Mouse (Mus musculus): ENCODE data around the gene Zfp27. TPM values are rescaled to one million over a fixed set of nuclear protein-coding genes. Genes with fewer than 3 reads are reported as not detected.

Gene Zfp27
- polyA plus RNA-seq, 1 experiment, result 0.04 TPM

- H3K27me3 ChIP-seq (replicated peaks), result no peaks in the 10 kb centered on the region
- TF ChIP-seq GATA1 (IDR thresholded peaks at IDR 0.05; ENCODE audit: borderline replicate concordance, low read length), result no peak
- TF ChIP-seq FLI1 (IDR thresholded peaks at IDR 0.05; ENCODE audit: low read length), result no peak
- H3K36me3 ChIP-seq (replicated peaks; ENCODE audit: low read length), result peaks cover 33% of the 10 kb centered on the region
- peaks cover 15% of the 10 kb centered on the region for H3K4me1 ChIP-seq
- H3K9me3 ChIP-seq, result peaks cover 8% of the 10 kb centered on the region
- peak overlapping the region; percentile 95 for H3K4me3 ChIP-seq (replicated peaks)
Observed at GRCm38 (mm10) chr7:29852831-29853218, 53.5 kb downstream of the Zfp27 start.

DNA sequence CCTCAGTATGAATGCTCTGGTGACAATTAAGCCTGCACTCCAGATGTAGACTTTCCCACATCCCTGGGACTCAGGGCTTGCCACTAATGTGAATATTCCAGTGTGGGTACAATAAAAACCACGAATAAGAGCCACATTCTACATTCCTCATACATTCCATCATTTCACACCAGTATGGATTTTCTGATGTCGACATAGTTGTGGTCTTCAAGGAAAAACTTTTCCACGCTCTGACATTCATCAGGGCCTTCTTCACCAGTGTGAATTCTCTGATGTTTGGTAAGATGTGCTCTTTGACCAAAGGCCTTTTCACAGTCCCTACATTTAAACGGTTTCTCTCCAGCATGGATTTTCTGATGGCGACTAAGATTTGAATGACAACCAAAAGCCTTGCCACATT lies 61.8 kb downstream of the Zfp27 start:
- Histone ChIP-seq H3K27me3 (replicated peaks) (no peaks in the 10 kb centered on the region), H3K4me1 (no peaks in the 10 kb centered on the region), H3K9me3 (peaks cover 15% of the 10 kb centered on the region), H3K4me3 (replicated peaks) (no peak overlapping the region), H3K36me3 (replicated peaks; ENCODE audit: low read length) (peaks cover 74% of the 10 kb centered on the region)
- TF ChIP-seq FLI1 (IDR thresholded peaks at IDR 0.05; ENCODE audit: low read length), result no peak
- no peak for TF ChIP-seq GATA1 (IDR thresholded peaks at IDR 0.05; ENCODE audit: borderline replicate concordance, low read length)

Other genes starting within 250 kb of the Zfp27 start
- gene Catsperg2, start 179.5 kb downstream of the Zfp27 start, polyA plus RNA-seq (2012; ENCODE audit: insufficient read depth, low replicate concordance), result not detected in 2 replicates
- gene Zfp84, start 138.0 kb downstream of the Zfp27 start, polyA plus RNA-seq (2012; ENCODE audit: insufficient read depth, low replicate concordance), result 0.93 TPM in 1 of 2 replicates, not detected in the other
- 0.37 TPM in 1 of 2 replicates, not detected in the other for gene Zfp30, start 122.6 kb downstream of the Zfp27 start, polyA plus RNA-seq (2012; ENCODE audit: insufficient read depth, low replicate concordance)
- gene Zfp790, start 90.5 kb downstream of the Zfp27 start, polyA plus RNA-seq (2012; ENCODE audit: insufficient read depth, low replicate concordance), result 0.62 TPM in 1 of 2 replicates, not detected in the other
- 0.64 TPM in 1 of 2 replicates, not detected in the other for gene Zfp940, start 52.9 kb downstream of the Zfp27 start, polyA plus RNA-seq (2012; ENCODE audit: insufficient read depth, low replicate concordance)
- not detected in 2 replicates for gene Zfp420, start 46.6 kb downstream of the Zfp27 start, polyA plus RNA-seq (2012; ENCODE audit: insufficient read depth, low replicate concordance)
- not detected in 2 replicates for gene Zfp383, start 1.7 kb upstream of the Zfp27 start, polyA plus RNA-seq (2012; ENCODE audit: insufficient read depth, low replicate concordance)
- 1.2 TPM in 1 of 2 replicates, not detected in the other for gene Zfp74, start 47.5 kb upstream of the Zfp27 start, polyA plus RNA-seq (2012; ENCODE audit: insufficient read depth, low replicate concordance)
- 0.43 and 0.93 TPM in 2 replicates for gene Zfp568, start 77.4 kb upstream of the Zfp27 start, polyA plus RNA-seq (2012; ENCODE audit: insufficient read depth, low replicate concordance)
- gene Zfp14, start 144.8 kb upstream of the Zfp27 start, polyA plus RNA-seq (2012; ENCODE audit: insufficient read depth, low replicate concordance), result not detected in 2 replicates
- 0.21 TPM in 1 of 2 replicates, not detected in the other for gene Zfp82, start 166.3 kb upstream of the Zfp27 start, polyA plus RNA-seq (2012; ENCODE audit: insufficient read depth, low replicate concordance)
- not detected in 2 replicates for gene Gm26920, start 183.8 kb upstream of the Zfp27 start, polyA plus RNA-seq (2012; ENCODE audit: insufficient read depth, low replicate concordance)
- gene Zfp566, start 184.0 kb upstream of the Zfp27 start, polyA plus RNA-seq (2012; ENCODE audit: insufficient read depth, low replicate concordance), result 0.37 TPM in 1 of 2 replicates, not detected in the other
- 0.26 TPM in 1 of 2 replicates, not detected in the other for gene Zfp260, start 188.2 kb upstream of the Zfp27 start, polyA plus RNA-seq (2012; ENCODE audit: insufficient read depth, low replicate concordance)
- gene Zfp382, start 215.4 kb upstream of the Zfp27 start, polyA plus RNA-seq (2012; ENCODE audit: insufficient read depth, low replicate concordance), result not detected in 2 replicates

All from megakaryocyte, embryonic 14.5 days (primary cell).